Mouse (Mus musculus) urinary bladder, postnatal 10 days (tissue): Measurements from ENCODE around the gene Morn5.

ENCODE experiments used
- DNase-seq: peaks from one replicate; pipeline ENCODE4 v3.0.0; 2022; ENCODE audit warnings: low spot score

Morn5 gene

GRCm38 (mm10) chr2:36071660-36072305 is 22.5 kb downstream of the Morn5 start:
- DNase-seq = no peak

DNA sequence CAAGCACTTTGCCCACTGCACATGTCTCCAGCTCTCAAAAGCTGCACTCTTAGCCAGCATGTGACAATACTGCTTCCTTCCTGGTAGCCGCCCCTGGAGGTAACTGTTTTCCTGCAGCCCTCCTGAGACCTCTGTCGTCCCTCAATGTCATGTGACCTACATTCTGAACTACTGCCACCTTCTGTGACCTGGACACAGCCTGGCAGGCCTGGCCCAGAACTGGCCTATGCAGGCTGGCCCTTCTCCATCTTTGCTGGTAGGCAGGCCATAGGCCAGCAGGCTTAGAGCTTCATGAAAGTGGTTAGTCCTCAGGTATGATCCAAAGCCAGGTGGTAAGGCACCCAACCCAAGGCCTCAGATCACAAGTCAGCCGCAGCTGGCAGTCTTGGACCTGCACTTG is 24.5 kb downstream of the Morn5 start:
- DNase-seq = no peak

DNA sequence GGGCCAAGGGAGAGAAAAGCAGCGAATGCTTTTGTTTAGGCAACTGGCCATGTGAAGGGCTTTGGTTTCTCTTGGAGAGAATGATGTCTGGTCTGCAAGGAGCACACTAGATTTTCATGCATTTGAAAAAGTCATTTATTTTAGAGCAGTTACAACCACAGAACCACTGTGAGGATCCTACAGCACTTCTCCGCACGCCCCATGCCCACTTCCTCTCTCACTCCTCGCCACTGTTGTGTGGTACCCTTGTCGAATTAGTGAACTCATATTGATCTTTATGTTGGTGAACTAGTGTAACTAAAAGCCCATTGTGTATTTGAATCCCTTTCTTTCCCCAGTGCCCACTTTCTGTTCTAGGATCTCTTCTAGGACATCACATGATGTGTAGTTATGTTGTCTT is 26.0 kb downstream of the Morn5 start:
- DNase-seq = no peak

- no peak for DNase-seq
These were observed 28.0 kb downstream of the Morn5 start for GRCm38 (mm10) chr2:36077160-36077761.

GRCm38 (mm10) chr2:36081446-36081845 is 32.2 kb downstream of the Morn5 start:
- no peak for DNase-seq

DNA sequence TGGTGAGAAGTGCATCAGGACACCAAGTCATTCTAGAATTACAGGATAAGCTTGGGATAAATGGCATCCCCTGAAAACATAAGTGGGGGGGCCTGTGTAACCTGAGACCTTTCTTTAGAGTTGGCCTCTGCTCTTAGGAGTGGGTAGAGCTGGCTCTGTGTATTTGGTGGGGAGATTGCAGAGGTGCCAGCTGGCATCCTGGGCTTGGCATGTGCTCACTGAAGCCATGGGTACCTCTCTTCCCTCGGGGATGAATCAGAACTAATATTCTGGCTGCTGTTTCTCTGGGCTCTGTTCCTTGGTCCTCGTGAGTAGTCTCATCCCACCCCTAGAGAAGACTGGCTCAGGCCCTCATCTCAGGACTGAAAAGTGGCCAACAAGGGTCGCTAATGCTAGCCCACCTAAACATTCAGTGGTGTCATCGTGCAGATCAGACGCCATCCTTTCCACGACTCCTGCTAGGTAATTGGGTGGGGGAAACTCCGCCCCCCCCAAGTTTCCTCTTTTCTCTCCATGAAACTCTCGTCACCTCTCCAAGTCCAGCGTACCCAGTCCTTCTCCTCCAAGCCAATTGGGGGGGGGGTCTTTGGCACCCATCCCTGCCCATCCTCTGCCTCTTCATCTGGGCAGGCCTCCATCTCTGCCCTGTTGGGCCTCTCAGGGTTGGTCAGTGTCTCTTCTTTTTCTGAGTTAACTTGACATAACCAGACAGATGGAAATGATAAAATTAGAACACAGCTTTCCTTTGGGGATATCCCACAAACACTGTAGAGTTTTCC is 33.7 kb downstream of the Morn5 start:
- no peak for DNase-seq

DNA sequence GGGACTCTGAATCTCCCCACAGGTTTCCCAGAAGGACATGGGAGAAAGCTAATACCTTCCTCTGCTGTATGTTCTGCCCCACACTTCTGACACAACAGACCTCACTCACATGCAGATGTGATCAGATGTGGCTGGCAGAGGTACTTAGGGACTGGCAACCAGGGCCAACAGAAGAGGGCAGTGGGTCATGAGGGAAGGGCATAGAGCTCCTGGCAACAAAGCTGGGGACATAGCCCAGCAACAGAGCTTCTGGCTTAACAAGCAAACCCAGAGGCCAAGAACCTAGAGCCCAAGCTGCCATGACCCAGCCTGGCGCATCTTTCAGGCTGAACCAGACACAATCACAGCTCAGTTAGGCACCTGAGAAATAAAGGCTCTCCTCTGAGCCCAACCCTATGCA is 35.8 kb downstream of the Morn5 start:
- DNase-seq = no peak

- DNase-seq = no peak
These were observed 39.9 kb downstream of the Morn5 start for GRCm38 (mm10) chr2:36089190-36089589.

GRCm38 (mm10) chr2:36090853-36091741 is 41.8 kb downstream of the Morn5 start:
- no peak for DNase-seq

- no peak for DNase-seq
These were observed 43.5 kb downstream of the Morn5 start for GRCm38 (mm10) chr2:36092748-36093147.

DNA sequence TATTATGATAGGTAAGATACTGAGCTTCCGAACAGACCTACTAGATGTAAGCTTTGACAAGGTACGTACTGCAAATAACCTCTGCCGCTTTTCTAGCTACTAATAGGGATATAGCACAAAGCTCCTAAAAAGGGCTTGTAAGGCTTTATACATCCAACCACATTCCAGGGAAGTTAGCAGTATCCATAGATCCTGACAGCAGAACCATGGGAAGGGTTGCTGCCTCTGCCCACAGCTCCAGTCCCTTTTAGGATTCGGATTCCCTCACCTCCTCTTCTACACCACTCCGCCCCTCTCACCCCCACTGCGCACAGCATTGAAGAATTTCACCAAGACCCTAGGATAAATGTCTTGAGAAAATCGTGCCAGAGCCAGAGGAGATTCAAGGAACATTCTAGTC is 44.0 kb downstream of the Morn5 start:
- DNase-seq = no peak

GRCm38 (mm10) chr2:36093914-36094475 is 44.7 kb downstream of the Morn5 start:
- no peak for DNase-seq

DNA sequence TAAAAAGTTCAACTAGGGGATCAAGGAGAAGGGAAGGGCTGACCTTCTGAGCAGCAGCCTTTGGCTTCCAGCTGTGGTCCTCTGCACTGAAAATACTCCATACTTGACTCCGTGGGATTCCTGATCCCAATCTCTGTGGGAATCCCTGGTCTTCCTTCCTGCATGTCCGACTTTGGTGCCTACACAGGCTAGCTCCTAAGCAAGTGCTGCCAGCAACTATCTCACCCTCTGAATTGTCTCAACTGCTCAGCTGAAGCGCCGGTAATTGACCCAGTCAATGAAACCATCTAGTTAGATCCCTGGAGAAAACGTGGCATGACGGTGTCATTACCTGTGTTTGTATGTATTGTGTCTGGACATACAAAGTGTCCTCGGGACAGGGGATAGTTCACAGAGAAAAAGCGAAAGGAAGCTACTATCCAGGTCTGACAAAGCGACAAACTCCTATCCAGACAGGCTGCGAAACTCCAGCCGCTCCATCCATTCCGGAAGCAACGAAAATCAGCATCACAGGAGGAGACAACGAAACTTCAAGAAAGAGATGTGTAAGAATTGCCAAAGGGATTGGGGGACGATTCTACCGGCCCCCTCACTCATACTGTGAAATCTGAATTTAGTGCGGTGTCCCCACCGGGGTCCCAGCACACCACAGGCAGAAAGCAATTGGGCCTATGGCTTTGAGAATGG is 48.0 kb downstream of the Morn5 start:
- no peak for DNase-seq

DNA sequence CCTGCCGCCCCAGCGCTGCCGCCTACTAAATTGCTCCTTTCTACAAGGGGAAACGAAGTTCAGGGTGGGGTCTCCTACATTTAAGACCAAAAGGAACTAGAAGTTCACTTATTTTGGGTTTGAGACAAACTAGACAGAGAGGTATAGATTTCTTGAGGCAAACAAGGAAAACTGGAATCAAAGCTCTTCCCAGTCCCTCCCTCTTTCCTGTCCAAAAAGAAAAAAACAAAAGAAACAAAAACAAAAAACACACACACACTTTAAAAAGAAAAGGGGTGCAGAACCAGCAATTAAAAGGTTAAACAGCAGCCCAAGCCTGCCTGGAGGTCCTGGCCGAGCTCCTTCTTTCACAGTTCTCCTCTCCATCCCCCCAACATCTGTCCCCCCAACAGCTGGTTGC is 48.8 kb downstream of the Morn5 start:
- no peak for DNase-seq

DNA sequence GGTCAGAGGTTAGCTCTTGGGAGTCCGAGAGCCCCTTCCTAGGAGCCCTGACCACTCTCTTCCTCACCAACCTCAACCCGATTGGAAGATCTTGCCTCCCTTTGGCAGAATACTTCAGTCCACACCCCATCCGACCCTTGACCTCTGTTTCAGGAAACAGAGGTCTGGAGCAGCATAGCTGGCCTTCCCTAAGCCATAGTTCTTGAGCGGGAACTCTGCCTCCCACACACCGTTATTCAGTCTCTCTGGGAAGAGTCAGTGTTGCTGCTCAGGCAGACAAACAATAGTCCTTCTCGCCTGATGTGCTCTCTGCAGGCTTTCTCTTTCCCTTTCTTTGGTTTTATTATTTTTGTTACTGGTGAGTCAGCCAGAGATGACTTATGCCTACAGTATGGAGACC is 50.5 kb downstream of the Morn5 start:
- DNase-seq = no peak

DNA sequence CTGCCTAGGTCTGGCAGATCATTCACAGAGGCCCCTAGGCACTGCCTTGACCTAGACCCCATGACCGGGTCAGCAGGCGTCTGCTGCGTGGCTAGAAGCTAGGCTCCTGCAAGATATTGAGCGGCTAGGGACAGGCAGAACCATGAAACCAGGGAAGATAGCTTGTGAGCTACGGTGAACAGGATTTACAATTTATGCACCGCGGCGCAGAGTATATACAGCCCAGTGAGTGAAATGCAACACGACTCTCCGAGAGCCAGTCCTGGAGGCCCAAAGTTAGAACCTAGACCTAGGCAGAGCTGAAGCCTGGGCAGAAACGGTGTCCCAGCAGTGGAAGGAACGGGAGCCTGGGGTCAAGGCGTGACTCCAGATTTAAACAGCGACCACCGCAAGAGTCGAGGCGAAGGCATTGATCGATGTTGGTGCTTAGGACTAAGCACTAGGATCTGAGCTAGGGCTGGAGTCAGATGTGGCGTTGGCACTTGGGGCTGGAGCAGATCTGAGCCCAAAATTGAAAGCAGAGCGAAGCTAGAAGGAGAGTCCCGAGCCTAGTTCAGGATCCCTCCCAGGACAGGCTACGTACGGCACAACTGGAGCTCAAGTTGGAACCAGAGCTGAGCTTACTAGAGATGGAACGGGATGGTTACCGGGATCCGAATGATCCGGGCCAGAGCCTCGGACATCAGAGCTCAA is 52.8 kb downstream of the Morn5 start:
- DNase-seq = no peak

- no peak for DNase-seq
These were observed 53.3 kb downstream of the Morn5 start for GRCm38 (mm10) chr2:36102559-36102946.

GRCm38 (mm10) chr2:36103069-36103554 is 53.9 kb downstream of the Morn5 start:
- no peak for DNase-seq

- no peak for DNase-seq
These were observed 54.5 kb downstream of the Morn5 start for GRCm38 (mm10) chr2:36103555-36104367.

DNA sequence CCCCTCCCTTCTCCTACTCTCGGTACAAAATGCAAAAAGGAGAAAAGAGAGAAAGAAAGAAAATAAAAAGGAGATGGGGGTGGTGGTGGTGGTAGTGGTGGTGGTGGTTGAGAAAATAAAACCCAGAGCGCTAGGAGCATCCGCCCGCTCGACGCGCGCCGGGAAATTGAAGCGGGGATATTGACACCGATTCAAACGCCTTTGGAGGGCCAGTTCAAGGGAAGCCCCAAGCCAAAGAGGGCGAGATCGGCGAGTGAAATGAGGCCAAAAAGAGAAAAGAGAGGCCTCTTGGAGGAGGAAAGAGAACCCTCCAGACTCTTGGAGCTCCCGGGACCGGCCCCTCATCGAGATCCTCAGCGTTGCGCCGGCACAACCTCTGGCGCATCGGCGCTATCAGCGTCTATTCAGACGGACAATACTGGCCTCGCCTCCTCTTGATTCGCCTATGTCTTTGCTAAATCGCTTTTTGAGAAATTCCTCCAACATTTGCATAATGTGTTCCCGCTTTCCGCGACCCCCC is 55.2 kb downstream of the Morn5 start:
- no peak for DNase-seq
